Mouse (Mus musculus) T-helper 17 cell (primary cell): ENCODE measurements around the gene Vti1a.

ENCODE experiments used
- in situ Hi-C, 2 experiments: fragments of 300-600 bp; cut with MboI, MseI; formaldehyde crosslinking; loops; 1 replicate in 1 of 2; 2 replicates in 1 of 2; pipeline ENCODE4 v1.15.1; 2025; ENCODE audit warnings: high pct_unique_total_duplicates in 2 of 2

Vti1a gene

DNA sequence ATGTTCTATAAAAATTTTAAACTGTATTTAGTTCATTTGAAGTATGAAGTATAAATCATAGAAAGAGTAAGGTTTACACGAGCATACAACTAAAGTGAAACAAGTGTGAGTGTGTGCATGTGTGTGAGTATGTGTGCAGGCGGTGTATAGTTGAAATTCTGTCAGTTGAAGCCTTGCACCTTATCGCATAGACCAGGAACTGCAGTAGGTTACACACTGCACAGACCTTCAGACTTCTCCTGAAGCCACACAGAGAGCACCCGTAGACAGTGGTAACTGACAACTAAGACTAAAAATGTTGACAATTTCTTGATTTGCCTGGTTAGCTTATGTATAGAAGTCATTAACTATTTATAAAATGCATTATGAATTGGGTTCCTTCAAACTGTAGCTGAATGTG, 61.4 kb downstream of the Vti1a start:
- in situ Hi-C loops: no loop called here

DNA sequence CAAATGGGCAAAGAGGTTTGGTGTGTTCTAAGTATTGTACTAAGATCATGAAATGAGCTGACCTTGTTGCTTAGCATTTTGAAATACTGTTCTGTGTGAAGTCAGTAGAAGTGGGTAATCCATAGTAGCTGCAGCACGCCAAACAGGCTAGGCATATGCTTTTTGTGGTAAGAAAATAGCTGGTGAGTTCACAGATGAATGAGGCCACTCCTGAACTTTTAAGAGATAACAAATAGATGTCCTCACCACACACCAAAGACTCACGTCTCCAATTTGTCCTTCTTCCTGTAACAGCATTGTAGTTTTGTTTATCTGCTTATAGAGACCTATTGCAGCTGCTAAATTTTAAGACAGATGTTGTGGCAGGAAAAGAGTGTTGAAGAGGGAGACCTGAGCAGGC, 62.8 kb downstream of the Vti1a start:
- in situ Hi-C loops: no loop called here

DNA sequence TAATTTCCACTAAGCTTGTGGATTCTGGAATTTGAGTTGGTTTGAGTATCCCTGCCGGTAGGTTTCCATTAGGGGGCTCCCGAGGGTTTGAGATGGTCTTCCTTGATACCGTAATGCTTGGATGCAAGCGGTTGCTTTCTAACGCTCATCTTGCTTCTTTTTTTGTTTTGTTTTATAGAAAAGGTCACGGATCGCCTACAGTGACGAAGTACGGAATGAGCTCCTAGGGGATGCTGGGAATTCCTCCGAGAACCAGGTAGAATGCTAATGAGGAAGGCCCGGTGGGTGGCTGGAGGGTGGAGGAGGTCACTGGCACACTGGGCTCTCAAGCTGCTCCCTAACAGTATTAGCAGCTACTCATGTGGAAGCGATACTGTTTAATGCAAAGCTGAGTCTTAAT, 64.7 kb downstream of the Vti1a start:
- in situ Hi-C loops: no loop called here

DNA sequence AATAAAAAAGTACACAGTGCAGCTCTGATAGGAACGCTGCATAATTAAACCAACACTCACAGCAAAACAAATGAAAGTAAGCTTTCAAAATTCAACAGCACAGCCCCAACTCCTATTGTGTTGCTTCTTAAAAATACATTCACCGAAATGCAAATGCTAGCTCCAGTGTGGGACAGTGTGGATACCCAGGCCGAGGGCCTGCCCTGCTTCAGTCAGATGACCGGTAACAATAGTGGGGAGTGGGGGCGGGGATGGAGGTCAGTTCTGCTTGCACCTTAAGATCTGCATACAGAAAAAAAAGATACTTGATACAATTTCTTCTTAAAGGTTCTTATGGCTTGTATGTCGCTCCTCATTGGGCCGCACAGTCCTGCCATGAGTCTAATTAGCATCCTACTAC, 65.2 kb downstream of the Vti1a start:
- in situ Hi-C loops: no loop called here

DNA sequence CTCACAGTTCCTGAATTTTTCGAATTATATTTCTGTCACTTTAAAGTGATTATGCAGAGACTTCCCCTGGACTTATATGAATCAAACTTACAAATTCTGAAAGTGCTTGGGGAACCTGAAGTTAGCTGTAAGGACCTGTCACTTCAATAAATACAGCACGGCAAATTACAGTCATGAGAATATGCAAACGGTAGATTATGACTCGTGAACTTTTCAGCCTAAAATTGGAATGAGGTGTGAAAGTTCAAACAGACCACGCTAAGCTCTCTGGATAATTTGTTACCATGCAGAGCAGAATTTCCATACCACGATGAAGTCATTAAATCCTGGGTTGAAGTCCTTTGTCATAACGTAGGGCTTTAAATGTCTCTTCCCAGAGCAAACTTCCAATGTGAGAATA, 66.7 kb downstream of the Vti1a start:
- in situ Hi-C loops: no loop called here

DNA sequence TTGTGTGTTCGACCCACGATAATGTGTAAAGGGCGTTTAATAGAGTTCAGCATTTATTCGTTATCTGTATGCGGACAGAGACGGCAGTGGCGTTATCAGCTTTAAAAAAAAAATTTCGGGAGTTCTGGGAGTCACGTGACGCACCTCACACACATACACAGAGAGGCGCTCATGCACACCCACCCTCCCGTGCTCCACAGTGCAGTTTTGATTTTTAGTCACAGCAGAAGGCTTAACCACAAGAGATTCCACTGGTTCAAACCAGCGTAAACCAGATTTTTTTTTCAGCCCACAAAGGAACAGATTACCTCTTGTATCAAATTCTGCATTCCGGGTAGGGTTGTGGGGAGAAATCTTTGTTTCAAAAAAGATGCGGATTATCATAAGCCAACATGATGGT, 68.5 kb downstream of the Vti1a start:
- in situ Hi-C loops: no loop called here

DNA sequence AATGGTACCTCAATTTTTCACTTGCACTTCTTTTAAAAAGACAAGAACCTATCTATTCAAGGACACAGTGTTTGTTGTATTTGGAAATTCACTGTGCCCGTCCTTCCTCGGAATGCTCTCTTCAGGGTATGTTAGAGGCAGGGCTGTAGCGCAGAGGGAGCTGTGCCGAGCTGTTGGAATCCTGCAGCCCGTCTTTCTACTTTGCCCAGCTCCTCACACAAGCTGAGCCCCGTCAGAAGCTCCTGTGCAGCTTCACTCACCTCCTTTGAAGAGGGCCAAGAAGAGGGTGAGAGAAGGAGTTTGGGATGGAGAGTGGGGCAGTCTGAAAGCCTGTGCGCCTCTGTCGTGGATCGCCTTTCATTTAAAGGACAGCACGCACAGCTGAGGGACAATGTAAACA, 72.9 kb downstream of the Vti1a start:
- in situ Hi-C loops: no loop called here

DNA sequence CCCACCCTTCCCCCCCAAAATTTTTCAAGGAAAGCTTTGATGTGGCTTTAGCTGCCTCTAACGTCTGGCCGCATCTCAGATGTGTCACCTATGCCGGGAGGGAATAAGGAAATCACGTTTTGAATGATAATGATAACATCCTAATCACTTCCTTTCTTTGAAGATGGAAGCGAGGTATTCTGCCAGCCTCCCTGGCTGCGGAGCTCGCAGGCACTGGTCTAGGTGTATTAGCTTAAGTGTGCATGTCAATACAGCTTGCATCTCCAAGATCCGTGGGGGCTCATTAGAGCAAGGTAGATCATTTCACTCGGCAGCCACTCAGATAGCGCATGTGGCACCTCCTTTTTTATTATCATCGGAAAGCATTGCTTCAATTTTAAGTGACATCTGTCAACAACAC, 74.2 kb downstream of the Vti1a start:
- in situ Hi-C loops: no loop called here

DNA sequence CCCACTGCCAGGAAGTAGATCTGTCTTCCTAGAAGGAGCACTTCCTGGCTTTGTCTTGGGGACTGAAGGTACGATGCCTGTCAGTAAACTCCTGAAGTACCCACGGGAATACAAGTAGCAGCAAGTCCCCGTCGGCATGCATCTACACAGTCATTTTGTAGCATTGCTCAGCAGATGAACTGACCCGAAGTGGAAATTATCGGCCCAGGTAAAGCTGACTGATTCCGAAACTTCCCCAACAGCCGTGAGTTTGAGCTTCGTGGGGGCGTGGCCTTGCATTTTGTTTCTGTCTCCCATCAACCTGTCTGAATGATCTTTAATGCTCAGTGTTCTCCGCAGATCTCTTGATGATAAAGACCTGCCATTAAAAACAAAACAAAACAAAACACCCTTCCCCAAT, 85.5 kb downstream of the Vti1a start:
- in situ Hi-C loops: no loop called here

DNA sequence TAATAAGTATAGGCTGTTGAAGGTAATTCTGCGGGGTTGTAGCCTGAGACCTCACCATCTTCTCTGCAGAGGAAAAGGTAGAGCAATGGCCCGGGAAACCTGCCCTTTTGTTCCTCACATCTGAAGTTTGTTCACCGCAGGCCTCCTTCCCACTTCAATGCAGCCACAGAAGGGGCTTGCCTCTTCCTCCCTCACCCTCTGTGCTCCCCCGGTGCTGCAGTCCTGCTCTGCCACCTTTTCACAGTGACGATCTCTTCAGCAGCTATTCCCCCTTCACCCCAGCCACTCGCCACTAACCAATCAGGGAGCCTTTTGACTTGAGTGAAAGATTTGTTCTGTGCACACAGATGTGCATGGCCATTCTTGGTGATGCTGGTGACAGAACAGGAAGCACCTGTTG, 92.4 kb downstream of the Vti1a start:
- in situ Hi-C loops: no loop called here

DNA sequence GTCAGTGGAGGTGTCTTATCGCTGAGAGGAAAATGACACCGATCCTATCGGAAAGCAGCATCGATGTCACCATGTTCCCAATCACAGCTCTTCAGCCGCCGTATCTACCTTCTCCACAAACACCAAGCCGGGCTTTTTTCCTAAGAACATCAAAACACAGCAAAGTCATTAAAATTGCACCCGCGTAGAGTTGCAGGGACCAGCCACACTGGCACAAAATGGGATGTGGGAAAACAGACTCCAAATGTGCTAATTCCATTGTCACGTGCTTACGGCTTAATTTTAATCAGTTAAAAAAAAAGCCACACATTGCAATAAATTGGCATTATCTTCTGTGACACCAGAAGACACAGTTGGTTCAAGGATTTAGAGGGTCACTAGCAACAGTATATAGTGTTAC, 95.3 kb downstream of the Vti1a start:
- in situ Hi-C loops: loop anchor here in 1 of 2 experiments (10.0 kb wide), 1 partner anchor 463 kb away; no protein-coding TSS in a partner anchor

DNA sequence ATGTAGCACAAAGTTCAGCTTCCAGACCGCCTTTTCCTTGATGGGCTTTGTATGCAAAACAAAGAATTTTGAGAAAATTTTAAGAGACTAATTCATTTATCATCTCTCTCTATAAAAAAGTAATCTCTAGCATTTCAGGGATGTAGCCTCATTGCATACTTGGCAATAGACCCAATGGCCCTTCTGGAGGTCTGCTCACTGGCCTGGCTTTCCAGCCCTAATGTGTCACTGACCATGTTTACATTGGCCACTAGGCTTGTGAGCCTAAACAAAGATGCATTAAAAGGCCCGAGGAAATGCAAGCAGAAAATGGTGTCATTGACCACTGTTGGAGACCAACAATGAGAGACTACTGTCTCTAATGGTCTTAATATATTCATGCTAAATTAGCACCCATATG, 95.8 kb downstream of the Vti1a start:
- in situ Hi-C loops: loop anchor here in 1 of 2 experiments (10.0 kb wide), 1 partner anchor 463 kb away; no protein-coding TSS in a partner anchor

DNA sequence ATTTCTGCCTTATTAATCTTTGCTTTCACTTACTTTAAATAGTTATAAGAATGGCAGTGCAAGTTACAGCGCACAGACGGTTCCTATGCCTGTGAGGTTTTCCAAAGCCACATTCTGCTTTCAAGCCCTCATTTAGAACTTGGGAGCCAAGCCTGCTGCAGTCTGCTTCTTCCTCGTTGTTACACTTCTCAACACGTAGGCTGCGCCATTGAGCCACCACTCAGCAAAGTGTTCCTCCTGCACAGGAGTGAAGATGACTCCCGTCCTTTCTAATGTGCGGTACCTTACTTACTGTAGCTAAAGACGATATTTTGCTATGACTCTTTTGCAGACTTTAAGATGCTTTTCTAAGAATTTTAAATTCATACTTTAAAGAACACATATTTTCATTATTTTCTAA, 98.0 kb downstream of the Vti1a start:
- in situ Hi-C loops: loop anchor here in 1 of 2 experiments (10.0 kb wide), 1 partner anchor 461 kb away; no protein-coding TSS in a partner anchor

DNA sequence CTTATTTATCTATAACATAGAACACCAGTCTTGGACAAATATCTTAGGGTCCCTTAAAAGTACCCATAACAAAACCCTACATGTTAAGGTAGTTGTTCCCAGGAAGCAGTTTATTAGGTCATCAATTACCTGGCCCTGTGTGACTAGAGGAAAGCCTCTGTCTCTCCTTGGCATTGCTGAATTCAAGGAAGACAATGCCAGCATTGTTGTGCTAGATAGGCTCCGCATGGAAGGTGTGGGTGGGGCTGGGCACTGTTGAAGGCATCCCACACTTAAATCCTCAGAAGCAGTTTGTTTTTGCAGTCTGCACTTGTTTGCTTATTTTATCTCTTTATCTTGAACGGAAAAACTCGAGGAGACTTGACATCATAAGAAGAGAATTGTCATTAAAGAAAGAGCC, 102.7 kb downstream of the Vti1a start:
- in situ Hi-C loops: loop anchor here in 1 of 2 experiments (10.0 kb wide), 1 partner anchor 456 kb away; no protein-coding TSS in a partner anchor

DNA sequence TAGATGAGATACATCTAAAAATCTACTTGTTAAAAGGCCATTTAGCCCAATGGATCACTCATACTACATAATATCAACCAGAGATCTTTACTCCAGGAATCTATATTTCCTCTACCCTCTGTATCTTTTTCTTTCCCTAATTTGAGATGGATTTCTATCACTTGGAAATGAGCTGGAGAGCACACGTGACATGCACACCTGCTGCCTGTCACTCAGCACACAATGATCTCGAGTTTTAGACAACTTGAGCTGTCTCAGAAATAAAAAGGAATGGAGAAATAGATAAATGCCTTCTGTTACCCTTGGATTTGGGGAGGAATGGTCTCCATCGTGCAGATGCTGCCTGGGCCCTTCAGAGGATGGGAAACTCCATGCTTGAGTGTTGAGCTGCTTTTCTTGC, 103.9 kb downstream of the Vti1a start:
- in situ Hi-C loops: loop anchor here in 1 of 2 experiments (10.0 kb wide), 1 partner anchor 455 kb away; no protein-coding TSS in a partner anchor

DNA sequence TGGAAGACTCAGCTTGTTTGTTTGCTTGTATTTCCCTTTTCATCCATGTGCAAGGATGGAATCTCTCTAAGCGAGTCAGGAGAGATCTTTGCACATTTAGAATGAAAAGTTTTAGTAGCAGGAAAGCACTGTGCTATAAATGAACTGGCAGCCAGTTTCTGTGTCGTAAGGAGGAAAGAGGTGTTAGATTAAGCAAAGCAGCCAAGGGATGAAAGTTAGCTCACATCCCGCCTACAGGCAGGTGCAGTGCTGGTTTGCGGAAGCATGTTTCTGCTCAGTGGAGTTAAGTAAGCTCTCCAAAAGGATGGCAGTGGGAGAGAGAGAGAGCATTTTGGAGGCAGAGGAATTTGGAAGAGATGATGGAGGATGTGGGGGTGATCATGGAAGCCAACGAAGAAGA, 105.7 kb downstream of the Vti1a start:
- in situ Hi-C loops: no loop called here

DNA sequence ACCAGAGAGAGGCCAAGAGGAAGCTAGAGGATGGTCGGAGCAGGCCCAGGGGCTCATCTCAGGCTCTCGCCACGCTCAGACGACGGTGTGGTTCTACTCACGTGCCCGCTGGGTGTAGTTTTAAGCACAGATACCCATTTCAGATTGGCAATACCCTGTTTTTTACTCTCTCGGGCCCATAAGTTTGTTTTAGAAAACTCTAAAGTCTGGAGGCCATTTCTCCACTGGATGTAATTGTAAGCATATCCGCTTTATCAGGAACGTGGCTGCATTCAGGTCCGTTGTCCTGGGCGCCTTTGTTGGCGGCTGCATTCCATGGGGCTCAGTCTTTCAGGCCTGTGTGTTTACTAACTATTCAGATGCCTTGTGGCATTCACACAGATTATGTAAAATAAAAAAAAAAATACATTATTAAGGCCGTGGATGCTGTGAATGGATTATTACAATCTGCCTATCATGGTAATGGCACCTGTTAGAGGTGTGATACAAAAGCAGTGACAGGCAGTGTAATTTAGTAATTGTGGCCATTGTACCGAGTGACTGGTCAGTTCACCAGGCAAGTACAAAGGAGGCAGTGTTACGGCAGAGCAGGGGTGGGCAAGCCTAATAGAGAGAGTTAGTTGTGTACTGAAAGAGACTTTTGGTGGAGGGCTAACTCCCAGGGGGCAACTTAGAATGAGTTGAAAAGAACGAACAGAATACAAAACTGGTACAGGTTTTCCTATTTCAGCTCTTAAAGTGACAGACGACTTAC, 106.4 kb downstream of the Vti1a start:
- in situ Hi-C loops: no loop called here

DNA sequence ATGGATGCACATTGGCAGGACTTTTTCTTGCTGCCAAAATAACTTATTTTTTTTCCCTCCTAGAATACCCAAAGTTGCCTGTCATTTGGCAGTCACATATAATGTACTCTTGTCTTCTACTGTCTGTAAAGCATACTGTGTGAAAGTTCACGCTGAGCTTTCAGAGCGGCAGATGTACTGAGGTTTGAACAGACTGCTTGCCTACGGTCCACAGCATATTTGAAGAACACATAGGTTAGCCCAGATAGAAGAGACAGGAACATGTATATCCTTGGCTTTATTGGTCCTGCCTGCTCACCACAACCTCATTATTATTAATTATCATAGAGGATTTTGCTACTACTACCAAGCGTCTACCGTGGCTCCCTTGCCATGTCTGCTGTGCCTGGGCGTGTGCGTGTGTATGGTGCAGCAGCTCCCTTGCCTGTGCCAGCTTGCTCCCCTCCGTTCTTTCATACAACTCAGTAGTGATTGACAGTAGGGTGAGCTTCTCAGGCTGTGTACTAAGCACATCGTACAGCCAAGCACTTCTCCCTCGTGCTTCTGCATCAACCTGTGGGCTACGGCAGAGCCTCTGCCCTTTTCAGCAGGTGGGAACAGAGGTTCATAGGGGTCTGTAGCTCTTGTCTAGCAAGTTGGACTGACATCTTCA, 107.1 kb downstream of the Vti1a start:
- in situ Hi-C loops: no loop called here

DNA sequence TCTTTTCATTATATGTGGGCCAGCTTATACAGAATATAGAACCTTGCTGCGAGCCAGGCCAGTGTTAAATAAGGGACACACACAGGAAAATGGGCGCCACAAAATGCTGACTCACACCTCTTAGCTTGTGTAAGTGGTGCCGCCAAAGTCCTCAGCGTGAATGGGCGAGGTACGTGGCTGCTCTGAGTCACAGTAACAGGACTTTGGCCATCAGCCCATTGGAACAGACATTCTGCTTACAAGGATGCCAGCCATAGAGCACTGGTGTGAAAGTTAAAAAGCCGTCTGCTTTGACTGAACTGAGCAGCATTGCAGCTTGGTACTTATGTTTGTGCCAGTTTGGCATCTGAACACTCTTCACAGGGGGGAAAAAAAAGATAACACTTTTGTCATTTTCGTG, 107.9 kb downstream of the Vti1a start:
- in situ Hi-C loops: no loop called here

DNA sequence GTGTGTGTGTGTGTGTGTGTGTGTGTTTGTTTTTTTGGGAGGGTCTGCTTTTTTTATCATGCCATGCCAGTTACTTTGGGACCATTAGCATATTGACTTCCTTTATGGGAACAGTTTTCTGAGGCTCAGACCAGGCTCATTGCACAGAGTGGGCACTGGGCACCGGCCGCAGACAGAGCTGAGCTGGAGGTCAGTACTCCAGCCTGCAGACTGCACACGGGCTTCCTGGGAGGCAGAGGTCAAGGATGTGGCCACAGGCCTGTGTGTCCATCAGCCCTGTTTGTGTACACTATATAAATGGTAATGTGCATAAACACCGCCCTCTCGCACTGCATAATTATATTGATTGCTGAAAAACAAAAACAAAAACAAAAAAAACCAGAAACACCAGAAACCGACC, 108.4 kb downstream of the Vti1a start:
- in situ Hi-C loops: no loop called here

DNA sequence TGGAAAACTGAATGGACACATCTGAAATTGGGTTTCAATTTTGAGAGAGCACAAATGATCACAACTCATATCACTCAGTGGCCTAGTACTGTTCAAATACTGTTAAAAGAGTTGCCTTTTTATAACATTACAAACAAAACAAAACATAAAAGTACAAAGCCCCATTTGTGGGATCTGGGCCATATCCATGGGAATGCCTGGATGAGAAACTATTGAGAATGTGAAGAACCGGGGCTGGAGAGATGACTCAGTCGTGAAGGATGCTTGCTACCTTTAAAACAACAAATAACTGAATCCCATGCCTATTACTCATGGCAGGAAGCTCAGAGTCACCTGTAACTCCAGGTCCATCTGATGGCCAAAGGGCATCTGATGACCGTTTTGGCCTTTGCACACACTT, 124.2 kb downstream of the Vti1a start:
- in situ Hi-C loops: no loop called here

DNA sequence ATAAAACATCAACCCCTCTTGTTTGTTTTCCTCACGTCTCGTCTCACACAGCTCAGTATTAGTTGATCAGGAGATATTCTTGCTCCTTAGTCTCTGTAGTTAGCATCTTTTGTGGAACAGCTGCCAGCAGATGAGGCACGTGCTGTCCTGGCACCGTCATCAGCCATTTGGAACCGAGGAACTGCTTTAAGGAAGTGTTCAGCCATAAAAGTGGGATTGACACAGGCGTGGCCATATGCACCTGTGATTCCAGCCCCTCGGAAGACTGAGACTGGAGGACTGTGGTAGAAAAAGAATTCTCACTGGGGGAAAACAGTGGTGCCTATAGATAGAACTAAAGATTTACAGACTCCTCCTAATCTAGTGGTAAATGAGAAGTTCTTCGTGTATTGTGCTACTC, 127.5 kb downstream of the Vti1a start:
- in situ Hi-C loops: no loop called here

DNA sequence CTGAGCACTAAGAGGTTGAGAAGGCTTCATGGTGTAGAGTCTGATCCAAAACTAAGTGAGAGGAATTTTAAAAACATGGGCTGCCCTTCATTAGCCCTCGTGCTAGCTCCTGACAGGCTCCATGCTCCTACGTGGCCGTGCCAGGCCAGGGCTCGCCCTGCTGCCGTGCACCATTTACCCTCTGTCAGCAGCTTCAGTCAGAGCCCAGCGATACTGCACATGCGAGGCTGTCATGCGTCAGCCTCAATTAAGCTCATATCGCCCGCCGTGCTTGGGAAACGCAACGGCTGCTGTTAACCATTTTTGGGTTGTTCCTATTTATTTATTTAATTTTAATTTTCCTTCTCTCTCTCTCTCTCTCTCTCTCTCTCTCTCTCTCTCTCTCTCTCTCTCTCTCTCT, 133.0 kb downstream of the Vti1a start:
- in situ Hi-C loops: no loop called here
